Mouse (Mus musculus) urinary bladder, postnatal 25 days (tissue): ENCODE data around the gene Gm42742.
A peak's percentile ranks its signal among the peaks of the same experiment; 100 is the strongest.

ENCODE experiments used
- DNase-seq: peaks from one replicate; pipeline ENCODE4 v3.0.0; 2022; ENCODE audit warnings: low spot score

Gene Gm42742

DNA sequence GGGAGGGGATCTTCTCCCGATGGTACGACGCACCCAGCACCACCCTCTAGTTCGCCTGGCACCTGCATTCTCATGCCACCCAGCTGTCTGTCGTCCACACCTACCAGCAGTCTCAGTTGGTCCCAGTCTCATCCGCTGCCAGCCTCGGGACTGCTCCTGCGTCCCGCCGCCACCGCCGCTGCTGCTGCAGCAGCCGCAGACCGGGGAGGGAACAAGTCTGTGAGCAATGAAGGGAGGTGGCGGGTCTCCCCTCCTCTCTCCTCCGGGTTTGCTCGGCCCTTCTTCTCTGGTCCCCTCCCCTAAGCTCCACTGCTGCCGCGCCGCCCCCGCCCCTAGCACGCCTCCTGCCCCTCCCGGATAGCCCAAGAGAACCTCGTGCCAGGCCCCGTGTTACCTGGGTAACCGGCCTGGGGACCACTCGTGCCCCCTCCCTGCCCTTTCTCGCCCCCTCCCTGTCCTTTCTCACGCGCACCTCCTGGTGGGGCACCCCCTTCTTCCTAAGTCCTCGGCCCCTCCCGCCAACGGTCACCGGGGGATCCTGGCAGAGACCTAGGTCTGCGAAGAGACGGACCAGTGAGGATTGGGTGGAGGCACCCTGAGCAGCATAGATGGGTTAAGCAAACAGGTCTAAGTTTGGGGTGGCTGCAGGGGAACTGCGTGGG, at the start of gene Gm42742, which contains the start of gene Prrt2:
TSS of gene Gm42742 (minus strand) at position 197 of the 662 bp plus-strand sequence.
TSS of gene Prrt2 (minus strand) at position 311 of the 662 bp plus-strand sequence.
- no peak for DNase-seq

- no peak for DNase-seq
Measured at GRCm38 (mm10) chr7:127066317-127066716, 45.4 kb upstream of the Gm42742 start.

- no peak for DNase-seq
Measured at GRCm38 (mm10) chr7:127065538-127065937, 44.6 kb upstream of the Gm42742 start.

DNA sequence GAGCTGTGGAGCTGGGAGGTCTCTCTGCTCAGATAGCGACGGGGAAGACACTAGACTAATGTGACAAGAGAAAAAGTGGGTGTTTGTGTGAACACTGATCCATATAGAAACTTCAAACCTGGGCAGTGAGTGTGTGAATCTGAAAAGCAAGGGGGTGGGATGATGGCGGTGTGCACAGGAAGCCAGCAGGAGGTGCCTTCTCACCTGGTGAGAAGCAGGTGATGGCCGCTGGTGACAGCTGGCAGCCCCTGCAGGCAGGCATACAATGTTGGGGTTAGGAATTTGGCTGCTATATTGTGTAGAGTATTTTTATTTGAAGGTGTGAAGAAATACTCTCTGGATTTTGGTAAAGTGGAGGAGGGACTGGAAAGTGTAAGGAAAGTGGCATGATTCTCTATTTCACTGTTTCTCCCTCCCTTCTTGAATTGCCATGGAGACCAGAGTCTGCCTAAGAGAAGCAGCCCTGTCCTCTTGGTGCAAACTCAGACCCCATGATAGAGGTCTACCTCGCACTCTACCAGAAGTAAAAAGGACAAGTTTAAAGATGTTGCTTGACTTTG, 34.2 kb upstream of the Gm42742 start:
- no peak for DNase-seq

GRCm38 (mm10) chr7:127041851-127042672, 21.2 kb upstream of the Gm42742 start, which contains the start of gene Kif22:
Gene Kif22, minus strand, starts transcription at chr7:127042471.
- DNase-seq, result peak; percentile 81

- no peak for DNase-seq
Measured at GRCm38 (mm10) chr7:127031244-127031643, 10.3 kb upstream of the Gm42742 start.

DNA sequence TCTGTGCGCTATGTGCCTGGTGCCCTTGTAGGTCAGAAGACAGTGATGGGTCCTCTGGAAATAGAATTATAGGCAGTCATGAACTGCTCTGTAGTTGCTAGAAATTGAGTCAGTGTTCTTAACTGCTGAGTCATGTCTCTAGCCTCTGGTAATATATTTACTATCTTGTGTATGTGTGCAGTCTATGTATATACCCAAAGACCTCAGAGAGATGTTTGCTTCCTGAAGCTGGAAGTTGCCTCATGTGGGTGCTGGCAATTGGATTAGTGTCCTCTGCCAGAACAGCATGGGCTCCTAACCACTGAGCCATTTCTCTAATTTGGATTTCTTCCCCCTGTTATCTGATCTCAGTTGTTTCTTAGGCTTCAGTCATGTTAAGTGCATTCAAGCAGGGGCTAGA, 9.3 kb upstream of the Gm42742 start:
- no peak for DNase-seq

GRCm38 (mm10) chr7:127027885-127028284, 7.0 kb upstream of the Gm42742 start:
- no peak for DNase-seq

- DNase-seq, result peak; percentile 98
Measured at GRCm38 (mm10) chr7:127026984-127027726, 6.3 kb upstream of the Gm42742 start, which contains the start of gene Maz. Gene Maz, minus strand, starts transcription at chr7:127027037.

- peak; percentile 72 for DNase-seq
Measured at GRCm38 (mm10) chr7:127026616-127026983, 5.7 kb upstream of the Gm42742 start.

- DNase-seq, result peak; percentile 61
Measured at GRCm38 (mm10) chr7:127026161-127026600, 5.3 kb upstream of the Gm42742 start.

DNA sequence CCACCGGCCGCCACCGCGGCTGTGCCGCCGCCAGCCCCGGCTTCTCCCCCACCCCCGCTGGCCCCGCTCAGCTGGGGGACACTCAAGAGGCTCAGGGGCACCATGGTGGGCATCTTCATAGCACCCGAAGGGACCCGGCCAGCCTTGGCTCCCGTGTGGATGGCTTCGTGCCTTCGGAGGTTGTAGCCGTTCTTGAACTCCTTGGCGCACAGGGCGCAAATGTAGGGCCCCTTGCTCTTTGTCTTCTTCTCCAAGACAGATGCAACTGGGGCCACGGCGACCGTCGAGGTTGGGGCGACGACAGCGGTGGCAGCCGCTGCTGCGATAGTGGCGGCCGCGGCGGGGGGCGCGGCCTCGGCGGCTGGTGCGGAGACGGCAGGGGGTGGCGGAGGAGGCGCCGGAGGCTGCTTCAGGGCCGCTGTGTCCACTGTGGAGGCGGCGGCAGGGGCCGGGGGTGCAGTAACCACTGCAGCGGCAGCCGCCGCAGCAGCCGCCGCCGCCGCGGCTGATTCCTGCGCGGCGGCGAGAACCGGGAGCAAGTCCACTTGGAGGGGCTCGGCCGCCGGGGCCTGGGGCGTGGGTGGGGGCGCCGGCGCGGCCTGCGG, 4.8 kb upstream of the Gm42742 start:
- no peak for DNase-seq

DNA sequence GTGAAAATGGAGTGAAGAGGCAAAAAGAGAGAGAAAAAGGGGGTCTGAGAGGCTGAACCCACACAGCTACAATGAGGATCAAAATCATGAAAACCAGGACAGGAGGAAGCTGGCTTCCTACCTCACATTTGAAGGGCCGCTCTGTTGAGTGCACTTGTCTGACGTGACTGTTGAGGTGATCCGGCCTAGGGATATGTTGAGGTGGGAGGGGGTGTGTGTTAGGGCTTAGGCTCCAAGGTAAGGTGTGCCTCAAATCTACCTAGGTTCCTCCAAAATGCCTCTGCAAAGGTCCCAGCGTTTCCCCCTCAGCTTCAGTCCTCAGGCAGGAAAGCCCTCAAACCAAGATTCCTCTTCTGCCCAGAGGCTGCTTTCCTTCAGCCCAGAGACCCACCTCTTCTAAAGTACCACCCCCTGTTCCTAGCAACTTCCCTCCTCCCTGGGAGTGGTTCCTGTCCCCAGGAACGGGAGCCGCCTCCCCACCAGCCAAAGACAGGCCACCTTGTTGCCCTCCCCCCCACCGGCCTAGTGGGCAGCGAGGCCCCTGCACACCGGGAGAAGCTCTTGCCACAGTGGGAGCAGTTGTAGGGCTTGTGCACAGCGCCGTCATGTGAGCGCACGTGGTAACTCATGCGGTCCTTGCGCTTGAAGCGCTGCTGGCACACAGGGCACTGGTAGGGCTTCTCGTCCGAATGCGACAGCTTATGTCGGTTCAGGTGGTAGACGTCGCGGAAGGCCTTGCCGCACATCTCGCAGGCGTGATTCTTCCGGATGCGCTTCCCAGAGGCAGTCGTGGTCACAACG, 4.1 kb upstream of the Gm42742 start:
- DNase-seq, result peak; percentile 59

- DNase-seq, result no peak
Measured at GRCm38 (mm10) chr7:127023896-127024690, 3.2 kb upstream of the Gm42742 start.

DNA sequence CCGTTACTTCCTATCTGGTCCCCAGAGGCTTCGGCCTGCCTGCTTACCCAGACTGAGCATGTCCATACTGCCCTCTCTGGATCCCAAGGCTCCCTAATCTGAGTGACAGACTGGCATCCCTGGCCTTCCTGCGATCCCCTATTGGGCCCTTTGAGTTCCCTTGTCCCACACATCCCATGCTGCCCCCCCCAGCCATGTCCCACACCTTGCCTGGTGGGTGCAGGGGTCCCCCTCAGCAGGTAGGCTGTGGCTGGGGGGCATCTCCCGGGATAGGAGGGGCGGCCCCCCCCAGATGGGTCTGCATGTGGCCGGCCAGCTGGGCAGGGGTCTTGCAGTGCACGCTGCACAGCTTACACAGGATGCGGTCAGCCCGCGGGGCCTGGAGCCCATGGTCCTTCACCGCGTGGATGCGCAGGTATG, 2.4 kb upstream of the Gm42742 start:
- DNase-seq, result no peak

GRCm38 (mm10) chr7:127022528-127023271, 1.8 kb upstream of the Gm42742 start:
- DNase-seq, result no peak

DNA sequence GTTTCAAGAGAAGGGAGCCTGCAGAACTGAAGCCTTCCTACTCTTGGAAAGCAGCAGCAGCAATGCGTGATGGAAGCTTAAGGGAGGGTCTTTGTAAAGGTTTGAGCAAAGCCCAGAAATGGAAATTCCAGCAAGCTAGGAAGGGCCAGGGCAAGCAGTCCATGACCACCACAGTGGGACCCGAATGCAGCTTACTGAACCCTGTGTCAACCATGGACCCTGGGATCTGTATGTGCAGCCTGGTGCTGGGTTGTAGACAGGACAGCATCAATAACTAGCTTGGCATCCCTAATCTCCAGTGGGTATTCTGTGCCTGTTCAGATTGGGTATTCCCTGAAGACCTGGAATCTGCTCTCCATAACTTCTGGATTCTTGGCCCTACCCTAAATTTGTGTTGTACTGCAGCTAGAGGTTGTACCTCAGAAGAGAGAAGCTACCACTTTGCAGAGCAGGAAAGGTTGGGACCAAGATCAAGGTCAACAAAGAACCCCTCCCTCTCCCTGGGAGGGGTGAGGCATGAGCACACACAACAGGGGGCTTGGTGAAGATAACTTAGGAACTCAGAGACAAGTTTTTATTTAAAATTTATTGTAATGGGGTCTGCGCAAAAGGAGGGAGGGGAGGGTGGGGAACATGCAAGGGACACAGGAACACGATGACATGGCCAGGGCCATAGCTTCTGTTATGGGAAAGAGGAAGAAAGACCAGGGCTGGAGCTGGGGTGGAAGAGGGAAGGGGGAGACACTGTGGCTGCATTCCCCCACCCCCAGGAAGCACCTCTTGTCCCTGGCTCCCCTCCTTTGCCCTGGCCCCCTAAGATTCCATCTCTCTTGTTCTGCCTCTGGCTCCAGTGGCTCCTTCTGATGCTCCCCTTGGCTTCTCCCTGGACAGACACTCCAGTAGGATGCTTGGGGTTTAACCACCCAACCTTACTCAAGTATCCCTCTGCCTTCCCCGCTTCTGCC, 948 bp upstream of the Gm42742 start:
- DNase-seq, result no peak

DNA sequence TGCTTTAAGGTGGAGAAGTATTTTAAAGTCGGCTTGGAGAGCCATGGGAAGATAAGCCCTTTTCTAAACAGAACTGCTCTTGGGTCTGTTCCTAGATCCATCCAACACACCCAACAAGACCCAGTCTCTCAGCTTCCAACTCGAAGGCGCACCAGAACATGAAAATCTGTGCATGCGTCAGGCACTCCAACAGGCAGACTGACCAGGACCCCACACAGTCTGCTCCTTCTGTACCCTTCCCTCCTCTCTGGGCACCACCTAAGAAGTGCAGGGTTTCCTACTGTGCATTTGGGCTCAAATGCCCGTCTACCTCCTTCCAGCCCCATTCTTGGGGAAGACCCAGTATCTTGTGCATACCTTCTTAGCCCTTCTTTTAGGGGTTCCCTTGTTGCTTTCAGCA, 406 bp downstream of the Gm42742 start:
- DNase-seq, result no peak
